ENCODE assay signal across 16 mouse cellular contexts in genomic region chr4:98509939-98510338, GRCm38 (mm10).
A peak's percentile ranks its signal among the peaks of the same experiment; 100 is the strongest.
DNase-seq lines count a peak whose midpoint lies in the region; ATAC-seq lines count a peak whose summit lies in the region.
"Had no signal": no experiment of that assay in that cellular context is flagged by ENCODE, and none has a peak within 500 bp of the region (broad histone marks: within the 10 kb centered on the region; RNA-seq: fewer than 3 reads in every experiment).

No protein-coding gene starts in this region.

- no peak overlapping the region for H3K9ac ChIP-seq in midbrain, embryonic 11.5 days (ENCODE audit: low read length)
- H3K9ac ChIP-seq in midbrain, embryonic 13.5 days (replicated peaks), result no peak overlapping the region
- H3K9ac ChIP-seq: forebrain, embryonic 12.5 days had no signal

- peak; percentile 61 for DNase-seq in adrenal gland, postnatal 14 days
- DNase-seq in adrenal gland, adult 18-20 months (ENCODE audit: low spot score in 2 of 2), result no peak
- peak; percentile 57 for DNase-seq in midbrain, embryonic 11.5 days (ENCODE audit: low spot score, missing footprints)
- DNase-seq in kidney, postnatal 36 days, result peak; percentile 80 to 83
- peak; percentile 62 to 80 for DNase-seq in urinary bladder, postnatal 36 days (ENCODE audit: low spot score in 2 of 2)
- no peak for DNase-seq in spleen, adult 12 weeks (ENCODE audit: low spot score)
- DNase-seq in heart, adult 18-20 months, result no peak
- DNase-seq: B cell, adult 2 months; cerebellum, adult 18-20 months; gastrocnemius, postnatal 25 days; heart, postnatal 14 days; thymus, postnatal 14 days had no signal

- no peaks in the 10 kb centered on the region for H3K4me1 ChIP-seq in midbrain, embryonic 11.5 days (ENCODE audit: control insufficient read depth, insufficient read depth, low read length)
- no peaks in the 10 kb centered on the region for H3K4me1 ChIP-seq in midbrain, embryonic 13.5 days (replicated peaks)

- H3K27ac ChIP-seq in midbrain, embryonic 11.5 days (ENCODE audit: low read depth, low read length), result no peak overlapping the region
- H3K27ac ChIP-seq in midbrain, embryonic 13.5 days, result no peak overlapping the region
- H3K27ac ChIP-seq: forebrain, embryonic 12.5 days; macrophage had no signal

- no peaks in the 10 kb centered on the region for H3K36me3 ChIP-seq in midbrain, embryonic 11.5 days (ENCODE audit: control insufficient read depth, insufficient read depth, low read length)
- H3K36me3 ChIP-seq in midbrain, embryonic 13.5 days, result no peaks in the 10 kb centered on the region; the same call in 1 of the 2 replicates
- H3K36me3 ChIP-seq: forebrain, embryonic 12.5 days had no signal

- 76% methylated on average over 5 of the region's 5 CpGs for WGBS in midbrain, embryonic 11.5 days
- 86% methylated on average over 5 of the region's 5 CpGs for WGBS in midbrain, embryonic 13.5 days

- no peaks in the 10 kb centered on the region for H3K9me3 ChIP-seq in midbrain, embryonic 11.5 days (ENCODE audit: control insufficient read depth, low read length)
- no peaks in the 10 kb centered on the region for H3K9me3 ChIP-seq in midbrain, embryonic 13.5 days
- H3K9me3 ChIP-seq: forebrain, embryonic 12.5 days had no signal

- ATAC-seq in midbrain, embryonic 11.5 days (ENCODE audit: low FRiP score), result no peak
- no peak for ATAC-seq in midbrain, embryonic 13.5 days
- ATAC-seq: inflammation-experienced regulatory T-cells, adult 6 months had no signal

- H3K27me3 ChIP-seq in midbrain, embryonic 11.5 days (ENCODE audit: control insufficient read depth, insufficient read depth, low read length), result no peaks in the 10 kb centered on the region
- no peaks in the 10 kb centered on the region for H3K27me3 ChIP-seq in midbrain, embryonic 13.5 days
- H3K27me3 ChIP-seq: forebrain, embryonic 12.5 days had no signal

- no peak overlapping the region for H3K4me3 ChIP-seq in midbrain, embryonic 11.5 days (ENCODE audit: low read depth, low read length)
- no peak overlapping the region for H3K4me3 ChIP-seq in midbrain, embryonic 13.5 days (replicated peaks)
- H3K4me3 ChIP-seq: forebrain, embryonic 12.5 days had no signal

- no peak overlapping the region for H3K4me2 ChIP-seq in midbrain, embryonic 11.5 days
- no peak overlapping the region for H3K4me2 ChIP-seq in midbrain, embryonic 13.5 days (replicated peaks)
- H3K4me2 ChIP-seq: forebrain, embryonic 12.5 days had no signal

Comparison
In these comparisons a context has a peak if more than half of its experiments do, and no peak if none do; other contexts are left out.
1. DNase-seq: peak in adrenal gland, postnatal 14 days (single experiment), midbrain, embryonic 11.5 days (single experiment), kidney, postnatal 36 days (2 of 2) and urinary bladder, postnatal 36 days (2 of 2); none in adrenal gland, adult 18-20 months (0 of 2), spleen, adult 12 weeks (single experiment) and heart, adult 18-20 months (0 of 2).